Mouse (Mus musculus) C2C12 (cell line): ENCODE data around the gene Adam12. TPM values are rescaled to one million over a fixed set of nuclear protein-coding genes. Genes with fewer than 3 reads are reported as not detected.

Experiments used
- H3K27me3 ChIP-seq: one replicate; pipeline ENCODE4 v1.6.1; 2011; ENCODE audit not compliant: control insufficient read depth, insufficient read depth, insufficient read length
- H3K36me3 ChIP-seq: one replicate; pipeline ENCODE4 v1.6.1; 2011; ENCODE audit not compliant: control insufficient read depth, insufficient read depth
- H3K4me3 ChIP-seq: one replicate; pipeline ENCODE4 v1.5.1; 2011; ENCODE audit warnings: mild to moderate bottlenecking, control low read depth; ENCODE audit not compliant: poor library complexity, insufficient read depth, severe bottlenecking
- H3K79me2 ChIP-seq: one replicate; pipeline ENCODE4 v1.6.1; 2011; ENCODE audit not compliant: control insufficient read depth, insufficient read depth
- H3K79me3 ChIP-seq: one replicate; pipeline ENCODE4 v1.6.1; 2011; ENCODE audit warnings: low read depth, control low read depth
- H3ac ChIP-seq: one replicate; pipeline ENCODE3; 2011; ENCODE audit warnings: low read depth; ENCODE audit not compliant: control insufficient read depth, insufficient read length
- CEBPB ChIP-seq: IDR thresholded peaks from one replicate; pipeline ENCODE4 v1.6.1; 2011; ENCODE audit warnings: low read depth, mild to moderate bottlenecking, control low read depth, moderate library complexity
- CTCF ChIP-seq: IDR thresholded peaks from one replicate; pipeline ENCODE4 v1.5.1; 2011; ENCODE audit not compliant: control insufficient read depth, insufficient read depth, insufficient read length
- FOSL1 ChIP-seq: IDR thresholded peaks from one replicate; pipeline ENCODE4 v1.8.0; 2011; ENCODE audit warnings: mild to moderate bottlenecking, low read length; ENCODE audit not compliant: poor library complexity, insufficient read depth, severe bottlenecking
- MAX ChIP-seq: IDR thresholded peaks from one replicate; pipeline ENCODE4 v1.6.1; 2011; ENCODE audit warnings: mild to moderate bottlenecking, control low read depth
- MYOD1 ChIP-seq: IDR thresholded peaks from one replicate; pipeline ENCODE4 v1.6.1; 2011; ENCODE audit warnings: low read depth; ENCODE audit not compliant: control insufficient read depth, insufficient read length
- MYOG ChIP-seq: IDR thresholded peaks from one replicate; pipeline ENCODE4 v1.6.1; 2011; ENCODE audit not compliant: control insufficient read depth, insufficient read length; ENCODE audit errors: extremely low read depth
- USF1 ChIP-seq: IDR thresholded peaks from one replicate; pipeline ENCODE4 v1.6.1; 2011; ENCODE audit warnings: low read depth, mild to moderate bottlenecking, control low read depth, moderate library complexity
- polyA plus RNA-seq: library from polyadenylated mRNA; unstranded; fragments of >200 nt; fragmentation: generic; extraction: Trizol; gene quantifications from one replicate; pipeline ENCODE4 v1.2.1, GENCODE M21; 2012; ENCODE audit warnings: missing spikeins

Gene Adam12
- polyA plus RNA-seq, 1 experiment: 14.7 TPM

- H3K27me3 ChIP-seq: no peaks in the 10 kb centered on the region
- H3K79me2 ChIP-seq: no peaks in the 10 kb centered on the region
- no peak overlapping the region for H3K4me3 ChIP-seq
- no peaks in the 10 kb centered on the region for H3K79me3 ChIP-seq
- TF ChIP-seq MYOD1 (no peak), MAX (no peak), FOSL1 (no peak), CTCF (no peak), USF1 (no peak)
- no peaks in the 10 kb centered on the region for H3K36me3 ChIP-seq
- H3ac ChIP-seq: no peak overlapping the region
Measured at GRCm38 (mm10) chr7:134159608-134160007, 72.3 kb downstream of the Adam12 start.

GRCm38 (mm10) chr7:134151330-134151729 is 80.6 kb downstream of the Adam12 start:
- Histone ChIP-seq H3K79me3 (no peaks in the 10 kb centered on the region), H3ac (no peak overlapping the region), H3K36me3 (no peaks in the 10 kb centered on the region), H3K4me3 (no peak overlapping the region), H3K27me3 (no peaks in the 10 kb centered on the region), H3K79me2 (no peaks in the 10 kb centered on the region)
- no peak for TF ChIP-seq CEBPB
- no peak for TF ChIP-seq USF1
- TF ChIP-seq MYOD1: no peak
- no peak for TF ChIP-seq MYOG
- TF ChIP-seq CTCF: no peak
- TF ChIP-seq FOSL1: no peak
- TF ChIP-seq MAX: no peak

GRCm38 (mm10) chr7:134150305-134150704 is 81.6 kb downstream of the Adam12 start:
- H3K4me3 ChIP-seq: no peak overlapping the region
- no peak overlapping the region for H3ac ChIP-seq
- H3K79me2 ChIP-seq: no peaks in the 10 kb centered on the region
- no peaks in the 10 kb centered on the region for H3K36me3 ChIP-seq
- TF ChIP-seq MYOG: no peak
- no peak for TF ChIP-seq CEBPB
- TF ChIP-seq USF1: no peak
- no peak for TF ChIP-seq CTCF
- no peak for TF ChIP-seq FOSL1
- TF ChIP-seq MAX: no peak
- TF ChIP-seq MYOD1: no peak
- H3K27me3 ChIP-seq: no peaks in the 10 kb centered on the region
- H3K79me3 ChIP-seq: no peaks in the 10 kb centered on the region

- Histone ChIP-seq H3K79me3 (no peaks in the 10 kb centered on the region), H3K4me3 (no peak overlapping the region), H3K27me3 (no peaks in the 10 kb centered on the region), H3K79me2 (no peaks in the 10 kb centered on the region), H3ac (no peak overlapping the region), H3K36me3 (no peaks in the 10 kb centered on the region)
- TF ChIP-seq USF1 (no peak), CEBPB (no peak), MYOG (no peak), MAX (no peak), FOSL1 (no peak), MYOD1 (no peak), CTCF (no peak)
Measured at GRCm38 (mm10) chr7:134149351-134149750, 82.6 kb downstream of the Adam12 start.

- no peak for TF ChIP-seq FOSL1
- TF ChIP-seq CTCF: no peak
- TF ChIP-seq MAX: no peak
- no peak for TF ChIP-seq MYOG
- TF ChIP-seq MYOD1: no peak
- TF ChIP-seq USF1: no peak
- TF ChIP-seq CEBPB: no peak
Measured at GRCm38 (mm10) chr7:134147561-134147960, 84.4 kb downstream of the Adam12 start.

GRCm38 (mm10) chr7:134146821-134147220 is 85.1 kb downstream of the Adam12 start:
- TF ChIP-seq MAX (no peak), MYOG (no peak), CTCF (no peak), USF1 (no peak), CEBPB (no peak), MYOD1 (no peak), FOSL1 (no peak)
- H3K4me3 ChIP-seq: no peak overlapping the region
- H3K27me3 ChIP-seq: no peaks in the 10 kb centered on the region
- no peaks in the 10 kb centered on the region for H3K79me2 ChIP-seq
- H3K36me3 ChIP-seq: no peaks in the 10 kb centered on the region
- no peak overlapping the region for H3ac ChIP-seq
- H3K79me3 ChIP-seq: no peaks in the 10 kb centered on the region

More at GRCm38 (mm10) chr7:134147561-134147960, 84.4 kb downstream of the Adam12 start:
- no peaks in the 10 kb centered on the region for H3K79me3 ChIP-seq
- H3K79me2 ChIP-seq: no peaks in the 10 kb centered on the region
- H3K4me3 ChIP-seq: no peak overlapping the region
- H3ac ChIP-seq: no peak overlapping the region
- no peaks in the 10 kb centered on the region for H3K27me3 ChIP-seq
- H3K36me3 ChIP-seq: no peaks in the 10 kb centered on the region
